Mouse (Mus musculus): ENCODE measurements around the gene Trp53inp2. TPM values are rescaled to one million over a fixed set of nuclear protein-coding genes. Genes with fewer than 3 reads are reported as not detected.

Trp53inp2 gene
- polyA plus RNA-seq, 1 experiment from 2014 or later, result 29.2 TPM

GRCm38 (mm10) chr2:155387052-155387451 is 6.2 kb downstream of the Trp53inp2 start:
- DNase-seq (ENCODE audit: low spot score), result no peak
- H3K9ac ChIP-seq (ENCODE audit: low read depth, low read length), result no peak overlapping the region
- H3K9me3 ChIP-seq (ENCODE audit: control insufficient read depth, low read length), result no peaks in the 10 kb centered on the region
- 68% methylated on average over 4 of the region's 4 CpGs for WGBS
- peaks cover 8% of the 10 kb centered on the region for H3K4me1 ChIP-seq (ENCODE audit: control insufficient read depth, insufficient read depth, low read length)
- no peak overlapping the region for H3K4me3 ChIP-seq (ENCODE audit: low read depth, low read length)
- H3K4me2 ChIP-seq (ENCODE audit: low read depth, low read length), result no peak overlapping the region
- ATAC-seq (ENCODE audit: low read depth), result no peak
- H3K27ac ChIP-seq (replicated peaks; ENCODE audit: low read depth, low read length), result no peak overlapping the region
- H3K36me3 ChIP-seq (ENCODE audit: control insufficient read depth, insufficient read depth, low read length), result peaks cover 38% of the 10 kb centered on the region
- no peaks in the 10 kb centered on the region for H3K27me3 ChIP-seq (replicated peaks; ENCODE audit: control insufficient read depth, insufficient read depth, low read length)

GRCm38 (mm10) chr2:155388573-155388972 is 7.7 kb downstream of the Trp53inp2 start:
- Histone ChIP-seq H3K27ac (replicated peaks; ENCODE audit: low read depth, low read length) (no peak overlapping the region), H3K4me2 (ENCODE audit: low read depth, low read length) (no peak overlapping the region), H3K4me1 (ENCODE audit: control insufficient read depth, insufficient read depth, low read length) (no peaks in the 10 kb centered on the region), H3K36me3 (ENCODE audit: control insufficient read depth, insufficient read depth, low read length) (peaks cover 38% of the 10 kb centered on the region), H3K9me3 (ENCODE audit: control insufficient read depth, low read length) (no peaks in the 10 kb centered on the region), H3K27me3 (replicated peaks; ENCODE audit: control insufficient read depth, insufficient read depth, low read length) (no peaks in the 10 kb centered on the region), H3K4me3 (ENCODE audit: low read depth, low read length) (no peak overlapping the region), H3K9ac (ENCODE audit: low read depth, low read length) (no peak overlapping the region)
- 54% methylated on average over 2 of the region's 2 CpGs for WGBS
- DNase-seq (ENCODE audit: low spot score), result no peak
- ATAC-seq (ENCODE audit: low read depth), result no peak

GRCm38 (mm10) chr2:155394586-155394985 is 13.7 kb downstream of the Trp53inp2 start:
- Histone ChIP-seq H3K27me3 (replicated peaks; ENCODE audit: control insufficient read depth, insufficient read depth, low read length) (no peaks in the 10 kb centered on the region), H3K9me3 (ENCODE audit: control insufficient read depth, low read length) (no peaks in the 10 kb centered on the region), H3K36me3 (ENCODE audit: control insufficient read depth, insufficient read depth, low read length) (peaks cover 56% of the 10 kb centered on the region), H3K4me1 (ENCODE audit: control insufficient read depth, insufficient read depth, low read length) (no peaks in the 10 kb centered on the region), H3K9ac (ENCODE audit: low read depth, low read length) (no peak overlapping the region), H3K4me3 (ENCODE audit: low read depth, low read length) (no peak overlapping the region), H3K27ac (replicated peaks; ENCODE audit: low read depth, low read length) (no peak overlapping the region), H3K4me2 (ENCODE audit: low read depth, low read length) (no peak overlapping the region)
- DNase-seq (ENCODE audit: low spot score) (no peak), ATAC-seq (ENCODE audit: low read depth) (no peak)
- 41% methylated on average over 5 of the region's 5 CpGs for WGBS

- Histone ChIP-seq H3K27me3 (replicated peaks; ENCODE audit: control insufficient read depth, insufficient read depth, low read length) (no peaks in the 10 kb centered on the region), H3K9me3 (ENCODE audit: control insufficient read depth, low read length) (no peaks in the 10 kb centered on the region), H3K4me3 (ENCODE audit: low read depth, low read length) (no peak overlapping the region), H3K9ac (ENCODE audit: low read depth, low read length) (no peak overlapping the region), H3K4me2 (ENCODE audit: low read depth, low read length) (no peak overlapping the region), H3K36me3 (ENCODE audit: control insufficient read depth, insufficient read depth, low read length) (peaks cover 67% of the 10 kb centered on the region), H3K27ac (replicated peaks; ENCODE audit: low read depth, low read length) (no peak overlapping the region), H3K4me1 (ENCODE audit: control insufficient read depth, insufficient read depth, low read length) (no peaks in the 10 kb centered on the region)
- ATAC-seq (ENCODE audit: low read depth) (no peak), DNase-seq (ENCODE audit: low spot score) (no peak)
Observed at GRCm38 (mm10) chr2:155400276-155400675, 19.4 kb downstream of the Trp53inp2 start.

- H3K4me2 ChIP-seq (ENCODE audit: low read depth, low read length), result no peak overlapping the region
- ATAC-seq (ENCODE audit: low read depth), result no peak
- peaks cover 69% of the 10 kb centered on the region for H3K36me3 ChIP-seq (ENCODE audit: control insufficient read depth, insufficient read depth, low read length)
- no peak overlapping the region for H3K4me3 ChIP-seq (ENCODE audit: low read depth, low read length)
- no peak overlapping the region for H3K9ac ChIP-seq (ENCODE audit: low read depth, low read length)
- no peak overlapping the region for H3K27ac ChIP-seq (replicated peaks; ENCODE audit: low read depth, low read length)
- no peaks in the 10 kb centered on the region for H3K27me3 ChIP-seq (replicated peaks; ENCODE audit: control insufficient read depth, insufficient read depth, low read length)
- no peaks in the 10 kb centered on the region for H3K4me1 ChIP-seq (ENCODE audit: control insufficient read depth, insufficient read depth, low read length)
- no peak for DNase-seq (ENCODE audit: low spot score)
- no peaks in the 10 kb centered on the region for H3K9me3 ChIP-seq (ENCODE audit: control insufficient read depth, low read length)
- WGBS, result 95% methylated on average over 4 of the region's 4 CpGs
Observed at GRCm38 (mm10) chr2:155401926-155402325, 21.1 kb downstream of the Trp53inp2 start.

- Histone ChIP-seq H3K27me3 (replicated peaks; ENCODE audit: control insufficient read depth, insufficient read depth, low read length) (no peaks in the 10 kb centered on the region), H3K4me2 (ENCODE audit: low read depth, low read length) (no peak overlapping the region), H3K9me3 (ENCODE audit: control insufficient read depth, low read length) (no peaks in the 10 kb centered on the region), H3K27ac (replicated peaks; ENCODE audit: low read depth, low read length) (no peak overlapping the region), H3K4me3 (ENCODE audit: low read depth, low read length) (no peak overlapping the region), H3K9ac (ENCODE audit: low read depth, low read length) (no peak overlapping the region), H3K36me3 (ENCODE audit: control insufficient read depth, insufficient read depth, low read length) (peaks cover 78% of the 10 kb centered on the region), H3K4me1 (ENCODE audit: control insufficient read depth, insufficient read depth, low read length) (no peaks in the 10 kb centered on the region)
- WGBS, result 96% methylated on average over 1 of the region's 1 CpGs
- no peak for DNase-seq (ENCODE audit: low spot score)
- ATAC-seq (ENCODE audit: low read depth), result no peak
Observed at GRCm38 (mm10) chr2:155404635-155405034, 23.8 kb downstream of the Trp53inp2 start.

- WGBS, result 90% methylated on average over 2 of the region's 2 CpGs
- H3K27me3 ChIP-seq (replicated peaks; ENCODE audit: control insufficient read depth, insufficient read depth, low read length), result no peaks in the 10 kb centered on the region
- H3K9ac ChIP-seq (ENCODE audit: low read depth, low read length), result no peak overlapping the region
- H3K4me3 ChIP-seq (ENCODE audit: low read depth, low read length), result no peak overlapping the region
- H3K27ac ChIP-seq (replicated peaks; ENCODE audit: low read depth, low read length), result no peak overlapping the region
- H3K9me3 ChIP-seq (ENCODE audit: control insufficient read depth, low read length), result no peaks in the 10 kb centered on the region
- DNase-seq (ENCODE audit: low spot score) (no peak), ATAC-seq (ENCODE audit: low read depth) (no peak)
- H3K4me1 ChIP-seq (ENCODE audit: control insufficient read depth, insufficient read depth, low read length), result no peaks in the 10 kb centered on the region
- H3K36me3 ChIP-seq (ENCODE audit: control insufficient read depth, insufficient read depth, low read length), result peaks cover 59% of the 10 kb centered on the region
- no peak overlapping the region for H3K4me2 ChIP-seq (ENCODE audit: low read depth, low read length)
Observed at GRCm38 (mm10) chr2:155420911-155421310, 40.1 kb downstream of the Trp53inp2 start.

GRCm38 (mm10) chr2:155436445-155436844 is 55.6 kb downstream of the Trp53inp2 start:
- Histone ChIP-seq H3K36me3 (ENCODE audit: control insufficient read depth, insufficient read depth, low read length) (peaks cover 63% of the 10 kb centered on the region), H3K27ac (replicated peaks; ENCODE audit: low read depth, low read length) (no peak overlapping the region), H3K4me3 (ENCODE audit: low read depth, low read length) (no peak overlapping the region), H3K9me3 (ENCODE audit: control insufficient read depth, low read length) (no peaks in the 10 kb centered on the region), H3K9ac (ENCODE audit: low read depth, low read length) (no peak overlapping the region), H3K4me2 (ENCODE audit: low read depth, low read length) (no peak overlapping the region), H3K27me3 (replicated peaks; ENCODE audit: control insufficient read depth, insufficient read depth, low read length) (no peaks in the 10 kb centered on the region), H3K4me1 (ENCODE audit: control insufficient read depth, insufficient read depth, low read length) (no peaks in the 10 kb centered on the region)
- DNase-seq (ENCODE audit: low spot score) (no peak), ATAC-seq (ENCODE audit: low read depth) (no peak)

Data from embryonic facial prominence, embryonic 14.5 days (tissue).